Mouse (Mus musculus): Measurements from ENCODE around the gene Tceal9. TPM values are rescaled to one million over a fixed set of nuclear protein-coding genes. Genes with fewer than 3 reads are reported as not detected.
"Not testable (repeated sequence)": the region's sequence is repeated elsewhere in the genome, so short reads cannot be mapped to it uniquely, and the experiment has no call there.

The Tceal9 gene
- polyA plus RNA-seq (2015; fragmentation: Nextera tagmentation; extraction: Ambion mirVana) = 248 and 258 TPM in 2 replicates

GRCm38 (mm10) chrX:136244574-136245229, at the start of gene Tceal9:
TSS of gene Tceal9 (plus strand) at chrX:136245079.
- peaks cover 4% of the 10 kb centered on the region; the same call in 1 of the 2 replicates for H3K4me1 ChIP-seq
- 29% methylated on average over 20 of the region's 20 CpGs for WGBS
- H3K27me3 ChIP-seq (replicated peaks) = no peaks in the 10 kb centered on the region
- H3K4me2 ChIP-seq = peak within 1 kb of the TSS; percentile 51
- peak within 1 kb of the TSS; percentile 69 for H3K9ac ChIP-seq
- H3K36me3 ChIP-seq (replicated peaks) = no peaks in the 10 kb centered on the region
- H3K27ac ChIP-seq = peak within 1 kb of the TSS; percentile 82
- peak within 1 kb of the TSS; percentile 60 for H3K4me3 ChIP-seq
- H3K9me3 ChIP-seq = no peaks in the 10 kb centered on the region
- peak; percentile 95 for ATAC-seq (replicated peaks)

- Histone ChIP-seq H3K4me3 (no peak overlapping the region), H3K4me2 (no peak overlapping the region), H3K9ac (no peak overlapping the region), H3K9me3 (no peaks in the 10 kb centered on the region), H3K36me3 (replicated peaks) (no peaks in the 10 kb centered on the region), H3K27me3 (replicated peaks) (no peaks in the 10 kb centered on the region), H3K27ac (no peak overlapping the region), H3K4me1 (no peaks in the 10 kb centered on the region)
- WGBS = 84% methylated on average over 16 of the region's 16 CpGs
- no peak for ATAC-seq (replicated peaks)
Measured at GRCm38 (mm10) chrX:136195193-136195944, 49.5 kb upstream of the Tceal9 start.

GRCm38 (mm10) chrX:136196873-136197272, 48.0 kb upstream of the Tceal9 start:
- H3K9ac ChIP-seq = no peak overlapping the region
- H3K27me3 ChIP-seq (replicated peaks) = no peaks in the 10 kb centered on the region
- 61% methylated on average over 1 of the region's 1 CpGs for WGBS
- no peak overlapping the region for H3K4me2 ChIP-seq
- no peak for ATAC-seq (replicated peaks)
- H3K27ac ChIP-seq = no peak overlapping the region
- H3K4me3 ChIP-seq = no peak overlapping the region
- no peaks in the 10 kb centered on the region for H3K4me1 ChIP-seq
- H3K36me3 ChIP-seq (replicated peaks) = no peaks in the 10 kb centered on the region
- no peaks in the 10 kb centered on the region for H3K9me3 ChIP-seq

- Histone ChIP-seq H3K9ac (peak overlapping the region; percentile 53), H3K4me3 (peak overlapping the region; percentile 53), H3K4me2 (peak overlapping the region; percentile 50), H3K9me3 (no peaks in the 10 kb centered on the region), H3K27me3 (replicated peaks) (0 out of 2 replicates have a peak, but pooled peaks cover 3% of the 10 kb centered on the region), H3K4me1 (peaks cover 9% of the 10 kb centered on the region; the same call in 1 of the 2 replicates), H3K27ac (peak overlapping the region; percentile 79), H3K36me3 (replicated peaks) (no peaks in the 10 kb centered on the region)
- ATAC-seq (replicated peaks) = peak; percentile 71
- WGBS = 21% methylated on average over 7 of the region's 7 CpGs
Measured at GRCm38 (mm10) chrX:136203257-136203656, 41.6 kb upstream of the Tceal9 start.

- Histone ChIP-seq H3K27ac (peak within 1 kb of the TSS; percentile 79), H3K4me2 (peak within 1 kb of the TSS; percentile 50), H3K9me3 (no peaks in the 10 kb centered on the region), H3K27me3 (replicated peaks) (0 out of 2 replicates have a peak, but pooled peaks cover 3% of the 10 kb centered on the region), H3K4me1 (peaks cover 9% of the 10 kb centered on the region; the same call in 1 of the 2 replicates), H3K36me3 (replicated peaks) (no peaks in the 10 kb centered on the region), H3K4me3 (peak within 1 kb of the TSS; percentile 53), H3K9ac (peak within 1 kb of the TSS; percentile 53)
- ATAC-seq (replicated peaks) = peak; percentile 96
- 12% methylated on average over 9 of the region's 9 CpGs for WGBS
Measured at GRCm38 (mm10) chrX:136203664-136204066, 41.2 kb upstream of the Tceal9 start, which contains the start of gene Tceal5. TSS of gene Tceal5 (minus strand) at chrX:136203876.

GRCm38 (mm10) chrX:136204406-136204805, 40.5 kb upstream of the Tceal9 start:
- no peak overlapping the region for H3K27ac ChIP-seq
- no peak overlapping the region for H3K4me2 ChIP-seq
- 81% methylated on average over 6 of the region's 6 CpGs for WGBS
- H3K9ac ChIP-seq = no peak overlapping the region
- ATAC-seq (replicated peaks) = no peak
- H3K27me3 ChIP-seq (replicated peaks) = 0 out of 2 replicates have a peak, but pooled peaks cover 3% of the 10 kb centered on the region
- peaks cover 9% of the 10 kb centered on the region; the same call in 1 of the 2 replicates for H3K4me1 ChIP-seq
- H3K9me3 ChIP-seq = no peaks in the 10 kb centered on the region
- no peaks in the 10 kb centered on the region for H3K36me3 ChIP-seq (replicated peaks)
- H3K4me3 ChIP-seq = no peak overlapping the region

GRCm38 (mm10) chrX:136213396-136213795, 31.5 kb upstream of the Tceal9 start:
- Histone ChIP-seq H3K27me3 (replicated peaks) (no peaks in the 10 kb centered on the region), H3K9ac (no peak overlapping the region), H3K27ac (no peak overlapping the region), H3K4me3 (no peak overlapping the region), H3K36me3 (replicated peaks) (no peaks in the 10 kb centered on the region), H3K9me3 (no peaks in the 10 kb centered on the region), H3K4me2 (no peak overlapping the region), H3K4me1 (peaks cover 2% of the 10 kb centered on the region; the same call in 1 of the 2 replicates)
- no peak for ATAC-seq (replicated peaks)
- WGBS = 76% methylated on average over 2 of the region's 2 CpGs

- H3K27ac ChIP-seq = 0 out of 2 replicates have a peak within 1 kb of the TSS, but pooled peaks have one; percentile 5
Measured at GRCm38 (mm10) chrX:136214729-136215677, 29.9 kb upstream of the Tceal9 start, which contains the start of the genes Tceal7 and Bex1. TSS of gene Tceal7 (plus strand) at chrX:136214779. TSS of gene Bex1 (minus strand) at chrX:136215513.

GRCm38 (mm10) chrX:136216303-136216702, 28.6 kb upstream of the Tceal9 start:
- no peak for ATAC-seq (replicated peaks)
- Histone ChIP-seq H3K4me2 (no peak overlapping the region), H3K4me3 (no peak overlapping the region), H3K27me3 (replicated peaks) (no peaks in the 10 kb centered on the region), H3K9me3 (no peaks in the 10 kb centered on the region), H3K27ac (no peak overlapping the region), H3K4me1 (peaks cover 2% of the 10 kb centered on the region; the same call in 1 of the 2 replicates), H3K9ac (no peak overlapping the region), H3K36me3 (replicated peaks) (no peaks in the 10 kb centered on the region)
- 23% methylated on average over 1 of the region's 1 CpGs for WGBS

More at GRCm38 (mm10) chrX:136214729-136215677, 29.9 kb upstream of the Tceal9 start, which contains the start of the genes Tceal7 and Bex1:
- WGBS = 33% methylated on average over 24 of the region's 67 CpGs
- Histone ChIP-seq H3K4me2 (peak within 1 kb of the TSS; percentile 48), H3K4me3 (peak within 1 kb of the TSS; percentile 45), H3K9ac (peak within 1 kb of the TSS; percentile 37; the same call in 1 of the 2 replicates)
- H3K36me3 ChIP-seq (replicated peaks); H3K27me3 ChIP-seq (replicated peaks); H3K4me1 ChIP-seq; H3K9me3 ChIP-seq: not testable (repeated sequence)
- ATAC-seq (replicated peaks) = peak; percentile 97

GRCm38 (mm10) chrX:136223714-136224113, 21.2 kb upstream of the Tceal9 start:
- ATAC-seq (replicated peaks) = no peak
- no peaks in the 10 kb centered on the region for H3K4me1 ChIP-seq
- 68% methylated on average over 6 of the region's 6 CpGs for whole genome bisulfite sequencing

GRCm38 (mm10) chrX:136227768-136228167, 17.1 kb upstream of the Tceal9 start:
- no peak overlapping the region for H3K4me3 ChIP-seq
- no peak overlapping the region for H3K27ac ChIP-seq
- H3K4me1 ChIP-seq = no peaks in the 10 kb centered on the region
- no peaks in the 10 kb centered on the region for H3K9me3 ChIP-seq
- no peak for ATAC-seq (replicated peaks)
- H3K36me3 ChIP-seq (replicated peaks) = no peaks in the 10 kb centered on the region
- no peak overlapping the region for H3K9ac ChIP-seq
- H3K27me3 ChIP-seq (replicated peaks) = no peaks in the 10 kb centered on the region
- no peak overlapping the region for H3K4me2 ChIP-seq
- 74% methylated on average over 5 of the region's 5 CpGs for WGBS

More at GRCm38 (mm10) chrX:136223714-136224113, 21.2 kb upstream of the Tceal9 start:
- H3K27ac ChIP-seq = no peak overlapping the region
- H3K4me2 ChIP-seq = no peak overlapping the region
- H3K4me3 ChIP-seq = no peak overlapping the region
- H3K9me3 ChIP-seq = no peaks in the 10 kb centered on the region
- H3K9ac ChIP-seq = no peak overlapping the region
- H3K27me3 ChIP-seq (replicated peaks) = no peaks in the 10 kb centered on the region
- H3K36me3 ChIP-seq (replicated peaks) = no peaks in the 10 kb centered on the region
